In the genomic region with DNA sequence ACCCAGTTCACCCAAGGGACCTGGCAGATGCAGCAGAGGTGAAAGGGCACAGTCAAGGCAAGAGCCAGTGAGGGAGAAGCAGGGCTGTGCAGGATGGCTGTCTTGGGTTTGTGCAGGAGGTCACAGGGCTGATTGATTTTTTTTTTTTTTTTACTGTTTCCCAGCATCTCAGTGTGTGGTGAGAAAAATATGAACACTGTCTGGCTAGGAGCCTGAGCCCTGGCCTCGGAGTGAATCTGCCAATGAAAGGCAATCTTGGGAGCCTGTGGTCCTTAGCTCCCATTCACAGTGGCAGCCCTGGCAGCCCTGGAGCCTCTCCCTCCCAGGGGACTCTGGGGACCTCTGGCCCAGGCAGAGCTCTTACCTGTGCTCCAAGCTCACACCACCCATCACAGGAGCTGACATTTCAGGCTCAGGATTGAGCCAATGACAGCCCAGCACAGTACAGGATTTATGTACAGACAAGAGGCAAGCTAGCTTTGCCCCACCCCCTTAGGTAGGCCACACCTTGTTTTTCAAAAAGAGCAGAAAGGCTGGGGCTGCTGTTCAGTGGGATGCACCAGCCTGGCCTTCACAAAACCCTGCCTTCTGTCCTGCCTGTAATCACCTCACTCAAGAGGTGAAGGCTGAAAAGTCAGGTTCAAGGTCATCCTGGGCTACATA, we compare ENCODE assay signal across 12 mouse cellular contexts.
DNase-seq lines count a peak whose midpoint lies in the region; ATAC-seq and TF ChIP-seq lines count a peak whose summit lies in the region.
"Had no signal": no experiment of that assay in that cellular context is flagged by ENCODE, and none has a peak within 500 bp of the region (broad histone marks: within the 10 kb centered on the region; RNA-seq: fewer than 3 reads in every experiment).

No protein-coding gene starts in this region.

- H3K27ac ChIP-seq in liver, embryonic 11.5 days (ENCODE audit: low read depth, low read length) = no peak overlapping the region
- no peak overlapping the region for H3K27ac ChIP-seq in liver, postnatal 0 days (ENCODE audit: low read depth)
- no peak overlapping the region for H3K27ac ChIP-seq in forebrain, embryonic 14.5 days (ENCODE audit: low read depth, low read length)
- H3K27ac ChIP-seq: forebrain, embryonic 15.5 days had no signal

- WGBS in liver, embryonic 11.5 days = 42% methylated on average over 1 of the region's 1 CpGs
- WGBS in liver, postnatal 0 days (ENCODE audit: insufficient replicate concordance) = 36% methylated on average over 1 of the region's 1 CpGs
- 47% methylated on average over 1 of the region's 1 CpGs for WGBS in forebrain, embryonic 14.5 days

- no peaks in the 10 kb centered on the region for H3K9me3 ChIP-seq in liver, embryonic 11.5 days (ENCODE audit: control insufficient read depth, low read length)
- H3K9me3 ChIP-seq in liver, postnatal 0 days (ENCODE audit: low read length) = no peaks in the 10 kb centered on the region
- no peaks in the 10 kb centered on the region for H3K9me3 ChIP-seq in forebrain, embryonic 14.5 days (replicated peaks; ENCODE audit: control insufficient read depth, low read length)
- H3K9me3 ChIP-seq: forebrain, embryonic 15.5 days had no signal

- 0 out of 2 replicates have a peak, but pooled peaks have one; percentile 12 for ATAC-seq in liver, embryonic 11.5 days (replicated peaks; ENCODE audit: low FRiP score)
- peak; percentile 58 for ATAC-seq in CD4-positive, CD25-positive, alpha-beta regulatory T cell, adult 4 months
- 0 out of 2 replicates have a peak, but pooled peaks have one; percentile 21 for ATAC-seq in liver, postnatal 0 days
- no peak for ATAC-seq in forebrain, embryonic 14.5 days
- ATAC-seq: forebrain, embryonic 15.5 days had no signal

- 0 out of 2 replicates have a peak, but pooled peaks cover 3% of the 10 kb centered on the region for H3K4me1 ChIP-seq in liver, embryonic 11.5 days (replicated peaks; ENCODE audit: control insufficient read depth, insufficient read depth, low read length)
- no peaks in the 10 kb centered on the region for H3K4me1 ChIP-seq in liver, postnatal 0 days (ENCODE audit: insufficient read depth)
- no peaks in the 10 kb centered on the region for H3K4me1 ChIP-seq in forebrain, embryonic 14.5 days (ENCODE audit: control insufficient read depth, insufficient read depth, low read length)
- H3K4me1 ChIP-seq: forebrain, embryonic 15.5 days had no signal

- H3K4me2 ChIP-seq in liver, embryonic 11.5 days = no peak overlapping the region
- H3K4me2 ChIP-seq in liver, postnatal 0 days (ENCODE audit: low read depth, low read length) = no peak overlapping the region
- no peak overlapping the region for H3K4me2 ChIP-seq in forebrain, embryonic 14.5 days (ENCODE audit: low read length)
- H3K4me2 ChIP-seq: forebrain, embryonic 15.5 days had no signal

- no peak for DNase-seq in liver, embryonic 11.5 days (ENCODE audit: low spot score)
- DNase-seq in liver (no peak), R1 (ENCODE audit: low read depth, low spot score) (peak; percentile 47)
- DNase-seq in liver, postnatal 0 days = no peak
- no peak for DNase-seq in natural killer cell, adult 2 months (ENCODE audit: low spot score in 2 of 2)
- DNase-seq in forebrain, embryonic 14.5 days (ENCODE audit: low spot score) = no peak
- DNase-seq: gastrocnemius, postnatal 14 days; kidney, adult 11 months; lung, postnatal 36 days; midbrain, embryonic 14.5 days had no signal

- no peaks in the 10 kb centered on the region for H3K27me3 ChIP-seq in liver, embryonic 11.5 days (replicated peaks; ENCODE audit: control insufficient read depth, insufficient read depth, low read length)
- H3K27me3 ChIP-seq in liver, postnatal 0 days (ENCODE audit: insufficient read depth, low read length) = no peaks in the 10 kb centered on the region
- no peaks in the 10 kb centered on the region for H3K27me3 ChIP-seq in forebrain, embryonic 14.5 days (replicated peaks; ENCODE audit: control insufficient read depth, insufficient read depth, low read length)
- H3K27me3 ChIP-seq: forebrain, embryonic 15.5 days had no signal

- H3K9ac ChIP-seq in liver, embryonic 11.5 days (ENCODE audit: low read depth, low read length) = no peak overlapping the region
- H3K9ac ChIP-seq in liver, postnatal 0 days (replicated peaks) = no peak overlapping the region
- H3K9ac ChIP-seq in forebrain, embryonic 14.5 days (ENCODE audit: low read length) = no peak overlapping the region
- H3K9ac ChIP-seq: forebrain, embryonic 15.5 days had no signal

- H3K4me3 ChIP-seq in liver, embryonic 11.5 days (ENCODE audit: low read depth, low read length) = no peak overlapping the region
- no peak overlapping the region for H3K4me3 ChIP-seq in liver, postnatal 0 days (ENCODE audit: low read depth, low read length)
- no peak overlapping the region for H3K4me3 ChIP-seq in forebrain, embryonic 14.5 days (ENCODE audit: low read depth, low read length)
- H3K4me3 ChIP-seq: forebrain, embryonic 15.5 days had no signal

- no peak for TF ChIP-seq EP300 in liver, postnatal 0 days (IDR thresholded peaks at IDR 0.05; ENCODE audit: low read depth)

- no peak for TF ChIP-seq CTCF in liver, postnatal 0 days (IDR thresholded peaks at IDR 0.05; ENCODE audit: low read depth)

- H3K36me3 ChIP-seq in liver, embryonic 11.5 days (ENCODE audit: control insufficient read depth, insufficient read depth, low read length) = no peaks in the 10 kb centered on the region
- H3K36me3 ChIP-seq in liver, postnatal 0 days (replicated peaks; ENCODE audit: insufficient read depth, low read length) = no peaks in the 10 kb centered on the region
- no peaks in the 10 kb centered on the region for H3K36me3 ChIP-seq in forebrain, embryonic 14.5 days (ENCODE audit: control insufficient read depth, insufficient read depth, low read length)
- H3K36me3 ChIP-seq: forebrain, embryonic 15.5 days had no signal
